Mouse (Mus musculus) erythroid progenitor cell, adult 5-6 weeks (primary cell): ENCODE data around the gene Snorc. TPM values are rescaled to one million over a fixed set of nuclear protein-coding genes. Genes with fewer than 3 reads are reported as not detected.
"Not testable (repeated sequence)": the region's sequence is repeated elsewhere in the genome, so short reads cannot be mapped to it uniquely, and the experiment has no call there.

Source experiments
- ATAC-seq: replicated peaks from 2 replicates; pipeline ENCODE4 v1.8.0; 2016; ENCODE audit warnings: moderate number of reproducible peaks, mild to moderate bottlenecking, moderate TSS enrichment, inconsistent platforms; ENCODE audit not compliant: poor library complexity, low FRiP score, severe bottlenecking
- total RNA-seq, 2 experiments: library from RNA; stranded (forward) in 1 of 2; stranded (reverse) in 1 of 2; fragments of 150-400 nt in 1 of 2; fragments of 186-747, 209-891 nt in 1 of 2; gene quantifications; 2 replicates each; pipeline versions ENCODE4 v1.2.3 to v1.2.4; 2015 to 2017; ENCODE audit warnings: low replicate concordance in 2 of 2

The Snorc gene
- total RNA-seq (2015; ENCODE audit: low replicate concordance) (not detected in 2 replicates), total RNA-seq (2017; ENCODE audit: low replicate concordance) (not detected in 2 replicates)

DNA sequence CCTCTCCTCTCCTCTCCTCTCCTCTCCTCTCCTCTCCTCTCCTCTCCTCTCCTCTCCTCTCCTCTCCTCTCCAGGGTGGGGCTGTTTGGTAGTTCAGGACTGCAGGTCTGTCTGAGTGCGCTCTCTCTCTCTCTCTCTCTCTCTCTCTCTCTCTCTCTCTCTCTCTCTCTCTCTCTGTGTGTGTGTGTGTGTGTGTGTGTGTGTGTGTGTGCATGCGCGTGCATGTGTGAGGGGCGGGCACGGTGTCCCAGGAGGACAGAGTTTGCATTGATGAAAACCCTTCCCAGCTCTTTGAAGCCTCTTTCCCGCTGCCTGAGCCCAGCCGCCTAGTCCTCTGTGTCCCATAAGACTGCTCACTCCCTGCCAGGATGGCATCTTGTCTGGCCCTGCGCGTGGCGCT, at the start of gene Snorc:
Snorc (plus strand) TSS at position 301 of the 400 bp plus-strand sequence.
- ATAC-seq = not testable (repeated sequence)

DNA sequence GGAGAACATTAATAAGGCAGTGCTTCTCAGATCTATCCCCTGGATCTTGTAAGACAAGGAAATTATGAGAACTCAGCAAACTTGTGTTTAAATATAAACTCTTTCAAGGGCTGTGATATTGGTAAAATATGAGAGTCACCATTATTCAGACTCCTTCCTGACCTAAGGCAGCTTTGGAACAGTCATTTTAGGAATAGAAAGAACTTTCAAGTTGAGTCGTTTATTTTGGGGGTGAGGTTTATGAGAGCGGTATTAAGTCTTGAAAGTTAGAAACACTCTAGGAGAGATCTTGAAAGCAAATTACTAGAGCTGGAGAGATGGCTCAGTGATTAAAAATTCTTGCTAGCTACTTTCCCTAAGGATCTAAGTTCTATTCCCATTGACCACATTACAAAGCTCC, 34.9 kb upstream of the Snorc start:
- ATAC-seq = no peak

DNA sequence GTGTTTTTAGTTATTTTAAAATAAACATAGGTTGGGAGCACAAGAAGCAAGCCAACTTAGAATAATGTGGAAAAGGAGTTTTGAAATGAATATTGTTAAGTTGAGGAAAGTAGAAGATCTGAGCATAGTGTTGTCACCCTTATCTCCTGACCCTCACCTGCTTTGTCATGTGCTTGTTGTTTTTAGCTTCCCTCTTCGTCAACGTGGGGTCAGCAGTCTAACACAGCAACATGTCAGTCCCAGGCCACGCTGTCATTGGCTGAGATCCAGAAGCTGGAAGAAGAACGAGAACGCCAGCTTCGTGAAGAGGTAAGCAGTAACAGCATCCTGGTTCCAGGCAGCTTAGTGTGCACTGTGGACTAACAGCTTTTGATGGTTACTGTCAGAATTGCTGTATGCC, 33.5 kb upstream of the Snorc start:
- ATAC-seq = no peak

GRCm38 (mm10) chr1:87447183-87448104, 22.6 kb upstream of the Snorc start:
- 0 out of 2 replicates have a peak, but pooled peaks have one; percentile 56 for ATAC-seq

DNA sequence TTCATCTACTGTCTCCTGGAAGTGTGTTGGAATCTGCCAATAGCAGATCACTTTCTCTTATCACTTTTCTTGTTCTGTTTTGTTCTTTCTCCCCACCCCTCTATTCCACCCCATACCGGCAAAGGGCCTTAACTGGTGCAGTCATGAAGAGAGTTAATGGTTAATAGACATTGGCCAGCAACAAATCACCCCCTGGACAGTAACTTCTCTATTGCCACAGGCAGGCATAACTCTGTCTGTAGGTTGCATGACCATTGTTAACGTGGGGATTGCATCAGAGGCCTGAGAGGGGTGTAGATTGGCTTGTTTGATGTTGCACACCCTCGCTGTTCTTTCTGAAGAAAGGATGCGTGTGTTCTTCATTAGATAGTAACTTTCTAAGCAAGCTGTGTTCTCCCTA, 20.6 kb upstream of the Snorc start:
- ATAC-seq = no peak

GRCm38 (mm10) chr1:87456425-87456824, 13.6 kb upstream of the Snorc start:
- no peak for ATAC-seq

- ATAC-seq = no peak
These were observed 12.0 kb upstream of the Snorc start for GRCm38 (mm10) chr1:87458045-87458444.

GRCm38 (mm10) chr1:87459856-87460255, 10.2 kb upstream of the Snorc start:
- ATAC-seq = not testable (repeated sequence)

GRCm38 (mm10) chr1:87467469-87467868, 2.6 kb upstream of the Snorc start:
- no peak for ATAC-seq

GRCm38 (mm10) chr1:87468321-87468720, 1.8 kb upstream of the Snorc start:
- no peak for ATAC-seq

- ATAC-seq = no peak
These were observed 1.8 kb downstream of the Snorc start for GRCm38 (mm10) chr1:87471914-87472313.

GRCm38 (mm10) chr1:87472576-87472975, 2.5 kb downstream of the Snorc start:
- no peak for ATAC-seq

GRCm38 (mm10) chr1:87475076-87475895, 5.2 kb downstream of the Snorc start:
- no peak for ATAC-seq

DNA sequence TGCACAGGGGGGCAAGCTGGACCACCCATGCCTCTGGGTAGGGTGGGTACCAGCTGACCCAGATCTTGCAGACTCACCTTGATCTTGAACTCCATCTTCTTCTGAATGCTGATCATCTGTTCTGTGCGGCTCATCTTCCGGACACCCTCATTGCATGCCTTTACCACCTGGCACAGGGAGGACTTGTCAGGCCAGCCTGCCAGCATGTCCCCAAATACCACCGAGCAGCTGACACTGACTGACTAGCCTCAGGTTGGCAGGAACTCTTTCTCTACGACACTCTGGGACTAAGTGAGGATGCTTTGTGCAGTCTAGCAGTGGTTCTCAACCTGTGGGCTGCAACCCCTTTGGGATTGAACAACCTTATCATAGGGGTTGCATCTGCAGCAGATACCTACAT, 12.5 kb downstream of the Snorc start:
- ATAC-seq = no peak

- no peak for ATAC-seq
These were observed 16.3 kb downstream of the Snorc start for GRCm38 (mm10) chr1:87486386-87486785.

GRCm38 (mm10) chr1:87492285-87492684, 22.2 kb downstream of the Snorc start:
- ATAC-seq = no peak

DNA sequence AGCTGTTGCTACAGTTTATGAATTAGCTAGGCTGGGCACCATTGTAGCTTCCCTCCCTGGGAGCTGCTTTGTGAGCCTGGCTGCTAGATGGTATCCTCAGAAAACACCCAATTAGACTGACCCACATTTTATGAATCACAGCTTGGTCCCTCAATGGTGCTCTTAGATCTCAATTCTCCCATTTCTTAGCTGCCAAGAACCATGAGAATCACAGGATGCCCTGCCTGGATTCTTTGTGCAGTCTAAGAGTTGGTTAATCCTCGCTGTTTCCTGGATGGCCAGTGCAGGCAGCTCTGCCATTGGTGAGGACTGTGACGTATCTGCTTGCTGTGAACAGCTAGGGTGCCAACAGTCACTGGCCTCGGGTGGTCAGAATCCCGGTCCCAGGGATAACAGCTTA, 23.5 kb downstream of the Snorc start:
- ATAC-seq = no peak

GRCm38 (mm10) chr1:87505524-87505923, 35.5 kb downstream of the Snorc start:
- ATAC-seq = no peak

DNA sequence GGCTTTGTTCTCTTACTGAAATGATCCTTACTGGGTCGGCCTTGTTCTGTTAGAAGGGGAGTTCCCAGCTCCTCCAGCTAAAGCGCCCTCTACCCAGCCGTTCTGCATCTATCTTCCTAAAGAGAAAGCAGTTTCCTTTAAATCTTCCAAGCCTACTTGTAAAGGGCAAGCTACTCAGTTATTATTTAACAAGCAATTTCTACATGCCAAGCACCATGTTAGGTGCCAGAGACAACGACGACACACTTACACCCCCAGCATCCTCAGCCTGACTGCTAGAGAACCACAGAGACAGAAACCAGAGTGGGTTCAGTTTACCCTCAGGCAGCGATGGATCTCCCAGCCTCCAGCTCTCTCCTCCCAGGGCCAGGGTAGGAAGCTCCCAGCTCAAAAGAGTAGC, 37.8 kb downstream of the Snorc start:
- ATAC-seq = no peak
